21 mouse cellular contexts compared by ENCODE assay signal in genomic region chr11:84080327-84080726, GRCm38 (mm10). TPM values are rescaled to one million over a fixed set of nuclear protein-coding genes. Genes with fewer than 3 reads are reported as not detected.
DNase-seq lines count a peak whose midpoint lies in the region; ATAC-seq and TF ChIP-seq lines count a peak whose summit lies in the region.
"Had no signal": no experiment of that assay in that cellular context is flagged by ENCODE, and none has a peak within 500 bp of the region (broad histone marks: within the 10 kb centered on the region; RNA-seq: fewer than 3 reads in every experiment).

No protein-coding gene starts in this region.

- ATAC-seq in heart, embryonic 14.5 days (ENCODE audit: insufficient number of reproducible peaks, insufficient read depth, low FRiP score, low read depth) = no peak
- no peak for ATAC-seq in kidney, embryonic 16.5 days (ENCODE audit: low FRiP score, low TSS enrichment)
- ATAC-seq: forebrain, embryonic 14.5 days; liver, embryonic 12.5 days had no signal

- no peak overlapping the region for H3K4me3 ChIP-seq in heart, embryonic 14.5 days (ENCODE audit: control insufficient read depth in 1 of 2, insufficient read depth in 1 of 2, low read depth in 1 of 2, low read length in 2 of 2)
- no peak overlapping the region for H3K4me3 ChIP-seq in kidney, embryonic 16.5 days (ENCODE audit: low read length)
- no peak overlapping the region for H3K4me3 ChIP-seq in ES-E14 (ENCODE audit: insufficient read depth in 1 of 2, low read depth in 1 of 2, low read length in 2 of 2, poor library complexity in 1 of 2, severe bottlenecking in 1 of 2)
- H3K4me3 ChIP-seq: hindbrain, embryonic 12.5 days; layer of hippocampus, adult 2 months; limb, embryonic 12.5 days; liver, embryonic 12.5 days; midbrain, embryonic 12.5 days had no signal

- H3K36me3 ChIP-seq in heart, embryonic 14.5 days (ENCODE audit: control insufficient read depth, insufficient read depth, low read length) = peaks cover 23% of the 10 kb centered on the region; the same call in 1 of the 2 replicates
- H3K36me3 ChIP-seq in kidney, embryonic 16.5 days (ENCODE audit: insufficient read depth, low read length) = peaks cover 28% of the 10 kb centered on the region; the same call in 1 of the 2 replicates
- peaks cover 21% of the 10 kb centered on the region for H3K36me3 ChIP-seq in ES-E14 (ENCODE audit: control insufficient read depth, insufficient read depth, low read length, poor library complexity, severe bottlenecking)

- DNase-seq in heart, postnatal 25 days (ENCODE audit: low spot score) = no peak
- no peak for DNase-seq in kidney, adult 9 months
- peak; percentile 64 for DNase-seq in 3T3-L1 (ENCODE audit: low read depth, low spot score)
- no peak for DNase-seq in ES-E14 (ENCODE audit: low read depth, low spot score)
- no peak for DNase-seq in liver
- DNase-seq: adrenal gland, postnatal 25 days; cerebellum, adult 9-10 months; gastrocnemius, postnatal 25 days; kidney, adult 18-20 months; kidney, postnatal 25 days; thymus, adult 2 months had no signal

- WGBS in heart, embryonic 14.5 days = 63% methylated on average over 3 of the region's 3 CpGs
- WGBS in kidney, embryonic 16.5 days = 88% methylated on average over 3 of the region's 3 CpGs

- no peak overlapping the region for H3K9ac ChIP-seq in heart, embryonic 14.5 days (ENCODE audit: low read length)
- H3K9ac ChIP-seq in kidney, embryonic 16.5 days (replicated peaks; ENCODE audit: low read length) = no peak overlapping the region
- H3K9ac ChIP-seq in ES-E14 (ENCODE audit: insufficient read depth, low read depth, low read length, poor library complexity, severe bottlenecking) = no peak overlapping the region
- H3K9ac ChIP-seq: hindbrain, embryonic 12.5 days; limb, embryonic 12.5 days; liver, embryonic 12.5 days; midbrain, embryonic 12.5 days had no signal

- no peak overlapping the region for H3K4me2 ChIP-seq in heart, embryonic 14.5 days (ENCODE audit: low read length)
- H3K4me2 ChIP-seq in kidney, embryonic 16.5 days (replicated peaks; ENCODE audit: low read depth, low read length) = no peak overlapping the region
- H3K4me2 ChIP-seq: hindbrain, embryonic 12.5 days; limb, embryonic 12.5 days; liver, embryonic 12.5 days; midbrain, embryonic 12.5 days had no signal

- H3K9me3 ChIP-seq in heart, embryonic 14.5 days (ENCODE audit: control insufficient read depth, low read length) = no peaks in the 10 kb centered on the region
- no peaks in the 10 kb centered on the region for H3K9me3 ChIP-seq in kidney, embryonic 16.5 days (ENCODE audit: low read length)
- H3K9me3 ChIP-seq in ES-E14 (ENCODE audit: control insufficient read depth, insufficient read depth, low read depth, low read length) = no peaks in the 10 kb centered on the region
- H3K9me3 ChIP-seq: hindbrain, embryonic 12.5 days; limb, embryonic 12.5 days; liver, embryonic 12.5 days; midbrain, embryonic 12.5 days had no signal

- peaks cover 10 to 17% of the 10 kb centered on the region in 2 experiments for H3K4me1 ChIP-seq in heart, embryonic 14.5 days (ENCODE audit: control insufficient read depth in 2 of 2, insufficient read depth in 2 of 2, low read length in 2 of 2)
- peaks cover 9% of the 10 kb centered on the region; the same call in 1 of the 2 replicates for H3K4me1 ChIP-seq in kidney, embryonic 16.5 days (ENCODE audit: insufficient read depth, low read length)
- H3K4me1 ChIP-seq in ES-E14 (ENCODE audit: control insufficient read depth in 2 of 2, insufficient read depth in 2 of 2, low read length in 2 of 2, poor library complexity in 1 of 2) = peaks cover 2 to 4% of the 10 kb centered on the region in 2 experiments; a peak in 3 of 4 replicates
- H3K4me1 ChIP-seq: hindbrain, embryonic 12.5 days; limb, embryonic 12.5 days; liver, embryonic 12.5 days; midbrain, embryonic 12.5 days had no signal

- H3K27ac ChIP-seq in heart, embryonic 14.5 days (replicated peaks in 1 of 2; ENCODE audit: control insufficient read depth in 1 of 2, insufficient read depth in 1 of 2, low read depth in 2 of 2, low read length in 2 of 2) = peak overlapping the region; percentile 26 to 57; a peak in 3 of 4 replicates
- H3K27ac ChIP-seq in kidney, embryonic 16.5 days (ENCODE audit: low read length) = peak overlapping the region; percentile 78; the same call in 1 of the 2 replicates
- no peak overlapping the region for H3K27ac ChIP-seq in ES-E14 (ENCODE audit: insufficient read depth, low read depth, low read length, poor library complexity, severe bottlenecking)
- H3K27ac ChIP-seq: hindbrain, embryonic 12.5 days; layer of hippocampus, adult 2 months; limb, embryonic 12.5 days; liver, embryonic 12.5 days; midbrain, embryonic 12.5 days; stomach, postnatal 0 days had no signal

- intact Hi-C loops in heart, postnatal 25 days (cut with DNase I) = no loop called here

- in situ Hi-C loops in ES-E14 (cut with MboI; ENCODE audit: low sequenced_read_pairs in 2 of 2, unreplicated experiment in 2 of 2) = no loop called here

- H3K27me3 ChIP-seq in heart, embryonic 14.5 days (ENCODE audit: control insufficient read depth, insufficient read depth, low read length) = no peaks in the 10 kb centered on the region
- no peaks in the 10 kb centered on the region for H3K27me3 ChIP-seq in kidney, embryonic 16.5 days (ENCODE audit: insufficient read depth, low read length)
- H3K27me3 ChIP-seq: hindbrain, embryonic 12.5 days; limb, embryonic 12.5 days; liver, embryonic 12.5 days; midbrain, embryonic 12.5 days had no signal

TF ChIP-seq in ES-E14, 5 proteins besides CTCF, POLR2A, EP300 and RAD21:
- TF ChIP-seq HCFC1 (IDR thresholded peaks at IDR 0.05; ENCODE audit: borderline replicate concordance, insufficient read depth, low read length) (no peak), ZC3H11A (IDR thresholded peaks at IDR 0.05; ENCODE audit: borderline replicate concordance, low read depth, low read length) (no peak), MAFK (IDR thresholded peaks at IDR 0.05; ENCODE audit: insufficient read depth, low read depth, low read length) (peak; percentile 61), CHD2 (IDR thresholded peaks at IDR 0.05; ENCODE audit: low read depth, low read length) (no peak), ZNF384 (IDR thresholded peaks at IDR 0.05; ENCODE audit: low read depth, low read length) (no peak)

RNA-seq across cellular contexts. Expression of gene Dusp14, which starts 11.3 kb away (rescaled TPM):
- polyA plus RNA-seq in heart, embryonic 14.5 days (2014; fragmentation: Nextera tagmentation; extraction: Ambion mirVana) = 4.2 and 5.0 TPM in 2 replicates
- under 1 TPM in 1 of 2 experiments, not detected in 1; 0.55 TPM for total RNA-seq in heart, postnatal 25 days (2021)
- polyA plus RNA-seq in kidney, embryonic 16.5 days (2015; fragmentation: Nextera tagmentation; extraction: Ambion mirVana) = 45.4 and 54.6 TPM in 2 replicates
- 12.5 and 24.0 TPM in 2 replicates for total RNA-seq in ES-E14 (2012; rRNA removed)
- total RNA-seq: megakaryocyte, adult 5-6 weeks had no signal

RNA-seq across cellular contexts. Expression of gene Tada2a, which starts 49.1 kb away (rescaled TPM):
- polyA plus RNA-seq in heart, embryonic 14.5 days (2014; fragmentation: Nextera tagmentation; extraction: Ambion mirVana) = 16.8 and 16.9 TPM in 2 replicates
- total RNA-seq in heart, postnatal 25 days (2021) = 1 to 10 TPM; 7.0 TPM
- polyA plus RNA-seq in kidney, embryonic 16.5 days (2015; fragmentation: Nextera tagmentation; extraction: Ambion mirVana) = 34.1 and 36.1 TPM in 2 replicates
- 36.5 and 38.9 TPM in 2 replicates for total RNA-seq in ES-E14 (2012; rRNA removed)

RNA-seq across cellular contexts. Expression of gene Acaca, which starts 49.1 kb away (rescaled TPM):
- polyA plus RNA-seq in heart, embryonic 14.5 days (2014; fragmentation: Nextera tagmentation; extraction: Ambion mirVana) = 8.3 and 8.9 TPM in 2 replicates
- total RNA-seq in heart, postnatal 25 days (2021) = 10 to 100 TPM; 16.5 to 22.1 TPM
- polyA plus RNA-seq in kidney, embryonic 16.5 days (2015; fragmentation: Nextera tagmentation; extraction: Ambion mirVana) = 12.0 TPM in 2 replicates
- total RNA-seq in ES-E14 (2012; rRNA removed) = 65.3 and 68.0 TPM in 2 replicates
